8 mouse cellular contexts compared by ENCODE assay signal in the genomic region with DNA sequence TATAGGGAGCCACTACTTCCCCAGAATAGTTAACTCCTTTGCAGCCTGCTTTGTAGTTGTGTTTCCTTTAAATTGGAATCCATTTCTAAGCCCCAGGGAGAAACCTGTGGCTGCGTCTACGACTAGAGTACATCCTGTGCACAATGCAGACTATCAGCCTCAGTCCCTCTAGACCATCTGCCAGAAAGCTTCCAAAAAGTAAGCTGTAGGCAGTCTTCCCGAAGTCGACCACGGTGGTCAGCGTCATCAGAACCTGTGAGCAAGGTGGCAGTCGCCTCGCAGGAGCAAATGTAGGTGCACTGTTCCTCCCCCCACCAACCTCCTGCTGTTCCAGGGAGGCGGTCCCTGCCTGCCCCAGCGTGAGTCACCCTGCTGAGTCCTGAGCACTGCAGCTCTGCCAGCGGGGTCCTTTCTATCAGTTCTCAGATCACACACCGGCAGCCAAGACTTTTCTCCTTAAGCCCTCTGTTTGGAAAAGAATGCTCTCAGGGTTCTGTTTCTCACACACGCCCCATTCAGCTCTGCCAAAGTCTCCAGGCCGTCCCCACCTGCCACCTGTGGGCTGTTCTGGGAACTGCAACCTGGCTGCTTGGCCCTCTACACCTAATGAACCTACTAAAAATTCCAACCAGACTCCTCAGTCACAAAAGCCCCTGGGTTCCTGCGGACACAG. TPM values are rescaled to one million over a fixed set of nuclear protein-coding genes. Genes with fewer than 3 reads are reported as not detected.
DNase-seq lines count a peak whose midpoint lies in the region; ATAC-seq and TF ChIP-seq lines count a peak whose summit lies in the region.

No protein-coding gene starts in this region.

- H3K36me3 ChIP-seq in hindbrain, postnatal 0 days (ENCODE audit: insufficient read depth, low read length) = no peaks in the 10 kb centered on the region
- no peaks in the 10 kb centered on the region for H3K36me3 ChIP-seq in megakaryocyte, embryonic 14.5 days (replicated peaks; ENCODE audit: low read length)

- peak; percentile 89 for TF ChIP-seq CTCF in hindbrain, postnatal 0 days (IDR thresholded peaks at IDR 0.05; ENCODE audit: low read depth)

- 27% methylated on average over 15 of the region's 15 CpGs for WGBS in hindbrain, postnatal 0 days

- no peak overlapping the region for H3K9ac ChIP-seq in hindbrain, postnatal 0 days (replicated peaks; ENCODE audit: low read length)

- no peaks in the 10 kb centered on the region for H3K9me3 ChIP-seq in hindbrain, postnatal 0 days (ENCODE audit: low read length)
- H3K9me3 ChIP-seq in megakaryocyte, embryonic 14.5 days = no peaks in the 10 kb centered on the region

- no peaks in the 10 kb centered on the region for H3K27me3 ChIP-seq in hindbrain, postnatal 0 days (ENCODE audit: insufficient read depth, low read length)
- peaks cover 13% of the 10 kb centered on the region for H3K27me3 ChIP-seq in megakaryocyte, embryonic 14.5 days (replicated peaks)

- DNase-seq in adrenal gland, adult (ENCODE audit: inconsistent age in 2 of 2, low spot score in 1 of 2) = peak; percentile 75 to 94
- peak; percentile 76 for DNase-seq in embryo, embryonic 10 days (ENCODE audit: low spot score)
- DNase-seq in gastrocnemius, adult 8-10 months (ENCODE audit: low spot score in 2 of 2) = peak; percentile 56 to 62
- DNase-seq in hindbrain, postnatal 0 days (ENCODE audit: low spot score) = peak; percentile 81
- peak; percentile 76 to 85 for DNase-seq in left cerebral cortex, adult 18-20 months (ENCODE audit: low spot score in 2 of 2)
- peak; percentile 76 for DNase-seq in right cerebral cortex, postnatal 14 days
- peak; percentile 91 for DNase-seq in urinary bladder, postnatal 14 days (ENCODE audit: low spot score)

- H3K4me3 ChIP-seq in hindbrain, postnatal 0 days (ENCODE audit: low read length) = no peak overlapping the region
- H3K4me3 ChIP-seq in megakaryocyte, embryonic 14.5 days (replicated peaks) = peak overlapping the region; percentile 85

- no peak overlapping the region for H3K27ac ChIP-seq in hindbrain, postnatal 0 days

- H3K4me1 ChIP-seq in hindbrain, postnatal 0 days (ENCODE audit: insufficient read depth, low read length) = no peaks in the 10 kb centered on the region
- peaks cover 5% of the 10 kb centered on the region for H3K4me1 ChIP-seq in megakaryocyte, embryonic 14.5 days

- ATAC-seq in hindbrain, postnatal 0 days = peak; percentile 72

- H3K4me2 ChIP-seq in hindbrain, postnatal 0 days (ENCODE audit: low read depth, low read length) = peak overlapping the region; percentile 46

RNA-seq across cellular contexts. Expression of a gene that starts 14.9 kb away (rescaled TPM):
- total RNA-seq in gastrocnemius, adult 8-10 months (2022) = under 1 TPM in 1 of 4 experiments, not detected in 3; 0.07 TPM
- total RNA-seq in hindbrain, postnatal 0 days (2014; rRNA removed) = 0.25 and 1.4 TPM in 2 replicates
- polyA plus RNA-seq in hindbrain, postnatal 0 days (2015; fragmentation: Nextera tagmentation; extraction: Ambion mirVana) = 0.53 and 0.69 TPM in 2 replicates
- total RNA-seq in left cerebral cortex, adult 18-20 months (2021) = under 1 TPM; 0.58 to 0.77 TPM
- polyA plus RNA-seq in megakaryocyte, embryonic 14.5 days (2012; ENCODE audit: insufficient read depth, low replicate concordance) = not detected in 2 replicates
